Mouse (Mus musculus) adrenal gland, adult 18-20 months (tissue): ENCODE measurements around the gene Lrp10. TPM values are rescaled to one million over a fixed set of nuclear protein-coding genes. Genes with fewer than 3 reads are reported as not detected.

Experiments
- DNase-seq, 2 experiments: peaks; one replicate each; pipeline ENCODE4 v3.0.0; 2021 to 2022; ENCODE audit warnings: low spot score in 2 of 2
- total RNA-seq, 2 experiments: library from RNA; stranded (reverse); gene quantifications; 1 replicate in 1 of 2; 2 replicates in 1 of 2; pipeline ENCODE4 v1.2.3; 2021

Gene Lrp10
- total RNA-seq, 2 experiments from 2014 or later = 95.4 to 119 TPM

- no peak for DNase-seq
Observed at GRCm38 (mm10) chr14:54472671-54473070, 8.7 kb downstream of the Lrp10 start.

- no peak for DNase-seq
Observed at GRCm38 (mm10) chr14:54474744-54475143, 10.8 kb downstream of the Lrp10 start.

GRCm38 (mm10) chr14:54475941-54476844 is 12.3 kb downstream of the Lrp10 start, which contains the start of gene Rem2:
Gene Rem2, plus strand, starts transcription at chr14:54476100.
- peak in 1 of 2 experiments; percentile 22 for DNase-seq

- DNase-seq = no peak
Observed at GRCm38 (mm10) chr14:54477172-54477909, 13.4 kb downstream of the Lrp10 start.

GRCm38 (mm10) chr14:54479451-54479920 is 15.5 kb downstream of the Lrp10 start:
- DNase-seq = peak; percentile 36 to 37

DNA sequence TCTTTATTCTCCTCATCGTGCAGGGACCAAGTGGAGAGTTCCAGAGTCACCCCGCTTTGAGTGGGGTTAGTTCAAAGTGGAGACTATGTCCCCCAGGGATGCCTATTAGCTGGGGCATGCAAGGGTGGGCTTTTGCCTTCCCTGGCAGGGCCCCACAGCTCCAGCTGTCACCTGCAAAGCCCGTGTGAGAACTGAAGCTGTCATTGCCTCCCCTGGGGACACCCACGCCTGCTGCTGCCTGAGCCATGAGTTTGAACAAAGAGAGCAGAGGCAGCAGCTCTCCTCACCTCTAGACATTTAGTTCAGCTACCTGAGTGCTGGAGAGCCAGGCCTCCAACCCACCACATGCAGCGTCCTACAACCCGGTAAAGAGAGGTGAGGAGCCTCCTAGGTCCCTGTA is 16.7 kb downstream of the Lrp10 start:
- DNase-seq = no peak

GRCm38 (mm10) chr14:54481402-54481801 is 17.5 kb downstream of the Lrp10 start:
- no peak for DNase-seq

GRCm38 (mm10) chr14:54482498-54482897 is 18.6 kb downstream of the Lrp10 start:
- DNase-seq = no peak

GRCm38 (mm10) chr14:54485899-54486298 is 22.0 kb downstream of the Lrp10 start:
- no peak for DNase-seq

GRCm38 (mm10) chr14:54487732-54488131 is 23.8 kb downstream of the Lrp10 start:
- no peak for DNase-seq

- DNase-seq = no peak
Observed at GRCm38 (mm10) chr14:54488350-54488749, 24.4 kb downstream of the Lrp10 start.

DNA sequence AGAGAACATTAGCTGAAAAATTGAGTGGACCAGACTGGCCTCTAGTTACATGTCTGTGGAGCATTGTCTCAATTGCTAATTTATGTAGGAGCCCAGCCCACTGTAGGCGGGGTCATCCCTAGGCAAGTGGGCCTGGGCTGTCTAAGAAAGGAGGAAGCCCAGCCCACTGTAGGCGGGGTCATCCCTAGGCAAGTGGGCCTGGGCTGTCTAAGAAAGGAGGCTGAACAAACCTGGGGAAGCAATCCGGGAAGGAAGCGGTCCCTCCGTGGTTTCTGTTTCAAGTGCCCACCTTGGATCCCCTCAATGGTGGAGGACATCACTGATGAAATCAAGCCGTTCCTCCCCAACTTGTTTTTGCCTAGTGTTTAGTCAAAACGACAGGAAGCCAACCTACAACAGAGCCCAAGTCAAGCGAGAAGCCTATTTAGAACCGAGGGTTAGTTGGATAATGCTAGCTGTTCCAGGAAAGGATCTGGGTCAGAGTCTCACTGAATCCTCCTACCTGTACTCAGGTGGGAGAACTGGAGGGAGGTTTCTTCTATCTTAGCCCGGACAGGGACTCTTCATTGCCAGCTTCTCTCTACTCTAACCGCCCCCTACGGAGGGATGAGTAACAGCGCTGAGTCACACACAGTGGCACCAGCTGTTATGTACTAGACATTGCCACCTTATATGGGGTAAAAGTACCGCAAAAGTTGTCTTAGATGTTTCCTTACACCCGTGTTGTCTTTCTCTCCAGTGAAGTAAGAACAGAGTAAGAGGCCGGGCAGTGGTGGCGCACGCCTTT is 28.6 kb downstream of the Lrp10 start:
- no peak for DNase-seq

DNA sequence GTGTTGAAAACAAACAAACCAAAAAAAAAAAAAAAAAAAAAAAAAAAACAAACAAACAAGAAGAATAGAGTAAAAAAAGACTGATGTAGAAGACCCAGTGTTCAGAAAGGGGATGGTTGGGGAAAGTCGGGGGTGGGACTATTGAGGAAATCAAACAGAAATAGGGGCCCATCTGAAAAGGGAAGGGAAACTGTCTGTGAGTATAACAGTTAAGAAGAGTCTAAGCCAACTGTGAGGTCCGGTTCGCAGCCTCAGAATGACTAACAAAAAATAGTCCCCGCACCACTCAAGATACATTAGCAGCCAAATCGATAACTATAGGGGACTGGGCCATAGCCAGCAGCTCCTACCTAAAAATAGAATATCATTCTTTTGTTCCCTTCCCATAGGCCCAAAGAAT is 29.3 kb downstream of the Lrp10 start:
- no peak for DNase-seq

- peak; percentile 66 to 70 for DNase-seq
Observed at GRCm38 (mm10) chr14:54494234-54494633, 30.3 kb downstream of the Lrp10 start.

- DNase-seq = no peak
Observed at GRCm38 (mm10) chr14:54496706-54497105, 32.8 kb downstream of the Lrp10 start.

GRCm38 (mm10) chr14:54499330-54499729 is 35.4 kb downstream of the Lrp10 start:
- no peak for DNase-seq

DNA sequence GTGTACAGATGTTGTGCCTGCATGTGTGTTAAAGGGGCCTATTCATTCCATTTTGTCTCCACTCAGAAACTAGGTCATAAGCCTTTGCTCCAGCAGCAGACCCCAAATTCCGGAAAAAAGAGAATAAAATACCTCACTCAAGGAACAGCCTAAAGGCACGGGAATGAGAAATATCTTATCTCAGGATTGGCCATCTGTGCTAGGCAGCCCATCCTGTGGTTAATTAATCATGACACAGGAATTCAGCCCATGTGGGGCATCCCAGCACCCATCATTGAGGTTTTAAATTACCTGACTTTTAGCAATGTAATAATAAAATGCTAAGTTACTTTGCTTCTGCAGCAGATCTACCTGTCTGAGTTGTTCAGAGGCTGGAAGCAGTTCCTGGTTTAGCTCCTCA is 37.4 kb downstream of the Lrp10 start:
- no peak for DNase-seq

DNA sequence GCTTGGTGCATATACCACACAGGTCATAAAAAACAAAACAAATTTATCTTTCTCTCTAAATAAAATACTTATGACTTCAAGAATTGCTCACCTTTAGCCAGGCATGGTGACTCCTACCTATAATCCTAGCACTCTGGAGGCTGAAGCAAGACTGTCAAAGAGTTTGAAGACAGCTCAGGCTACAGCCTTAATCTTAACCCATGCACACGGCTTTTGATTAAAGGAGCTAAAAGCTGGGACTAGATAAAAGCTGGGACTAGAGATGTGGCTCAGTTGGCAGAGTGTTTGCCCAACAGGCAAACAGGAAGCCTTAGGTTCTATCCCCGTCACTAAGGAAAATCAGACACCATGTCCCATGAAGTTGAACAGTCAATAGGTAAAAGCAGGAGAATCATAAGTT is 39.2 kb downstream of the Lrp10 start:
- DNase-seq = no peak

- DNase-seq = no peak
Observed at GRCm38 (mm10) chr14:54509774-54510173, 45.8 kb downstream of the Lrp10 start.

DNA sequence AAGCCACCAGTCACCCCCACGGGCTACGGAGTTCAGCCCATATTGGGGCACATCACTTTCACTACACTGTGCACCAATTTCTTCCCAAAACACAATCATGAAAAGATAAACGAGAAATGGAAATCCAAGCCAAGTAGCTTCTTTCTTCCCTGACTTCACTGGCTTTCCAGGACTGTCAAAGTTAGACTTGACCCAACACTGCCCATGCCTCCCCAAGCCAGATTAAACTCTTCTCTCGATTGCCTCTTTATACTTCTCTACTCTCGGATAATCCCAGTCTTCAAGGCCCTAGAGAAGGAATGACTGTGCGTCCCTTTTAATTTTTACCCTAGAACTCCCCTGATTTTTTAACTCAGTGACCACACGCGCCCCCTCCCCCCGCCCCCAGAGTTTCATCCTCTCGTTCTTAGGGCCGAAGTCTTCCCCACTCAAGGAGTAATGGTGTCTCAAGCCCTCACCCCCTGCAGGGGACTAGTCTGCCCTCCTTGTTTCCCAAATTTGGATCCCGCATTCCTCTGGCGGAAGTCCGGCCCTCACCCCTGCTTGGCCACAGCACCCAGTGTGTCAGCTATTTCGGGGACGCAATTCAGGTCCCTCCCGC is 52.9 kb downstream of the Lrp10 start:
- DNase-seq = no peak
